Mouse (Mus musculus): Measurements from ENCODE around the gene Zfp775. TPM values are rescaled to one million over a fixed set of nuclear protein-coding genes. Genes with fewer than 3 reads are reported as not detected.
"Not testable (repeated sequence)": the region's sequence is repeated elsewhere in the genome, so short reads cannot be mapped to it uniquely, and the experiment has no call there.

Zfp775 gene
- total RNA-seq, 2 experiments from 2014 or later, result 9.8 to 10.5 TPM

GRCm38 (mm10) chr6:48589194-48589750 lies 12.6 kb upstream of the Zfp775 start, which contains the start of gene Gm45021:
Gene Gm45021, plus strand, starts transcription at chr6:48589610.
- DNase-seq, result no peak
- intact Hi-C loops (cut with DNase I), result no loop called here

GRCm38 (mm10) chr6:48591221-48591845 lies 10.5 kb upstream of the Zfp775 start:
- intact Hi-C loops (cut with DNase I), result no loop called here
- DNase-seq, result no peak

- intact Hi-C loops (cut with DNase I), result no loop called here
- DNase-seq, result no peak
These were observed 10.0 kb upstream of the Zfp775 start for GRCm38 (mm10) chr6:48591871-48592270.

DNA sequence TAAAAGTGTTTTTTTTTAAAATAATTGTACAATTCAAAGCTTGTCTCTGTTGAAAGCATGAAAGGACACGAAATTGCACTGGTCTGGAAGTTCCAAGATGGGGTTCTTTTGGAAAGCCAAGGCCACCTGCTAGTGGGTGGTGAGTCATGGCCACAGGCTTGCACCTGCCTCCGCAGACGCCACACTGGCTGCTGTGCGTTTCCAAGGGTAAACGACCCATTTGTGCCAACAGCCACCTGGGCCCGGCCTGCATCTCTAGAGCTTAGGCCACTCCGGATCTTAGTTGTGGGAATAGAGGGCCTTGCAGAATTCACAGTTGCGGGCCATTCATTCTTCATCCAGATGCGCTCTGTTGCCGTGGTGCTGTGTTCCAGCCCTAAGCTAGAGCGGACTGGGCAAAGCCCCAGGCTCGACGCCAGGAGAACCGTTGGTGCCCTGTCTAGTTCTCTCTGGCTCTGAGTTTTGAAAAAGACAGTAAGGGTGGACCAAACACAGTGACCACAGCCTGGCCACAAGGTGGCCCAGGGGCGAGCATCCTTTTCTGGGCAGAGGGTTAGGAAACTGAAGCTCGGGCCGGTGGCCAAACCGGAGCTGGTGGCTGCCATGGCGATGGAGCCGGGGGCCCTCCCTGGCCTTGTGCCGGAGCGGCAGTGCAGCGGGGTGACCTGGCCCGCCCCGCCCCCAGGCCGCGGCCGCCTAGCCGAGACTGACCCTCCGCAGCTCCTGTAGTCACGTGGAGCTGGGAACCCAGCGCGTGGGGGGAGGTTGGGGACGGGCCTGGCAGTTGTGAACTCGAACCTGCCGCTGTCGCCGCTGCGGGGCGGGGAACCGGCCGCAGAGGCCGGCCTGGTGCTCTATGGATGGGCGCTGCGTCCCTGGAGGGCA lies 8.5 kb upstream of the Zfp775 start, which contains the start of the genes Repin1 and Gm44965:
Repin1 (plus strand) TSS at position 726 of the 885 bp plus-strand sequence.
Gm44965 (plus strand) TSS at position 784 of the 885 bp plus-strand sequence.
- peak; percentile 99 for DNase-seq
- intact Hi-C loops (cut with DNase I), result no loop called here

GRCm38 (mm10) chr6:48594043-48594738 lies 7.7 kb upstream of the Zfp775 start:
- intact Hi-C loops (cut with DNase I), result no loop called here
- no peak for DNase-seq

DNA sequence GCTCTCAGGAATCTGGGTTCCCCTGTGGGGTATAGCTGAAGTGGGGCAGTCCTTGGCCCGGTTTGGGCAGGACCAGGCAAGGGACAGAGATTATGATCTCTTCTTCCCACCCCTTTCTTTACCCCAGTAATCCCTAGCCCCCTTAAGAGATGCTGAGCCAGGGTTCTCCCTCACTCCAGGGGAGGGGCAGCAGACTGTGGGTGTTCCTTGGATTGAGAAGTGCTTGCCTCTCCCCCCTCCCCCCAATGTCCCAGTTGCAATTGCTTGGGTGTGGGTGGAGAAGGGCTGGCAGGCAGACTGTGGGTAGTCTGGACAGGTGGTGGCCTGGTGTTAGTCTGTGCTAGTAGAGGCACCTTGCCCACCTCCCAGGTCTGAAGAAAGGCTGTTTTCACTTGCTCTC lies 6.6 kb upstream of the Zfp775 start:
- intact Hi-C loops (cut with DNase I), result no loop called here
- DNase-seq, result no peak

GRCm38 (mm10) chr6:48596545-48597232 lies 5.2 kb upstream of the Zfp775 start:
- no peak for DNase-seq
- intact Hi-C loops (cut with DNase I), result no loop called here

DNA sequence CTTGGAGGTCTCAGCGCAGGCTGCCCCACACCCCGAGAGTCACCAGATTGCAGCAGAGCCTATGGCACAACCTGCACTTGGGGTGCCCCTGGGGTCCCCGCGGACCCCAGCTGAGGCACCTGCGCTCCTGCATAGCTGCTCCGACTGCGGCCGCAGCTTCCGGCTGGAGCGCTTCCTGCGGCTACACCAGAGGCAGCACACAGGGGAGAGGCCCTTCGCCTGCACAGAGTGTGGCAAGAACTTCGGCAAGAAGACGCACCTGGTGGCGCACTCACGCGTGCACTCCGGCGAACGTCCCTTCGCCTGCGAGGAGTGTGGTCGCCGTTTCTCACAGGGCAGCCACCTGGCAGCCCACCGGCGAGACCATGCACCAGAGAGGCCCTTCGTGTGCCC lies 4.6 kb upstream of the Zfp775 start:
- intact Hi-C loops (cut with DNase I), result no loop called here

DNA sequence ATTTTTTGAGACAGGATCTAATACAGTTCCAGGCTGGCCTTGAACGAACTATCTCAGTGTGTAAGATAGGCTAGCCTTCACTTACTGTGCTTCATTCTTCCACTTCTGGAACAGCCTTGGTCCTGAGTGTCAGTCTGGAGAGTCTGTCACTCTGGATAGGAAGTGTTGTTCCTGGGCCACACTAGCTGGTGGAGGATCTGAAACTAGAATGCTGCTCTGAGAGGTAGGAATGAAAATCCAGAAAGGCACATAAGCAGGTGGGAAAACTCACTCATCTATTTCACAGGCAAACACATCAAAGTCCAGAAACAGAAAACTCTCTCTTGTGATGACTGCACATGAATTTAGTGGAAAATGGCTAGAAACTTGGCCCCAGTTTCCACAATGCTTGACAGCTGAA lies 1.3 kb upstream of the Zfp775 start:
- DNase-seq, result no peak
- intact Hi-C loops (cut with DNase I), result no loop called here

More for the DNA sequence above, 4.6 kb upstream of the Zfp775 start:
- no peak for DNase-seq

DNA sequence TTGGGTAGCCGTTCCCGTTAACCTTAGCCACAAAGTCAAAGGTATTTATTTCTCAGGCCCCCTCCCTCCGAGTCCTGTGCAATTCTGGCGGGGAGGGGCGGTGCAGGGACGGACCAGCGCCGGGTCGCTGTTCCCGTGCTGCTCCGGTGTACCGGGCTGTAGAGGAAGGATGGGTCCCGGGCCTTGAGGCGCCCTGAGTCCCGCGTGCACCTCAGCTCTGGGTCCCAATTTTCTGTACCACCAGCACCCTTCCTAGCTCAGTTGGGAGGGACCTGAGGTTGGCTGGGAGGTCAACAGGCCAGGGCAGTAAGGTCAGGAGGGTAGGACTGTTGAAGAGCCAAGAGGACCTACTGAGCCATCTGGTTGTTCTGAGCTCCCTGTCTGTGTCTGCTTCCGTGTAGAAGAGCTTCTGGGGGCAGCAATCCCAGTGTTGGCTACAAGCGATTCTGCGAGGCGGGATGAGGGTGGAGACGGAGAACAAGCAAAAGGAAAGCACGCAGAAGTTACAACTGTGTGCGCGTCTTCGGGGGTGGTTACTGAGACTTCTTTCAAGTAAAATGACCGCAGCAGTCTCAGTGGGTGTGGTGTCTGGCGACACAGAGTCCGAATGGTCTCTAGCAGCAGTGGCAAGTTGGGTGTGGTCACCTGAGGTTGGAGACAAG lies 348 bp downstream of the Zfp775 start:
- intact Hi-C loops (cut with DNase I), result no loop called here
- DNase-seq, result peak; percentile 26

- intact Hi-C loops (cut with DNase I), result no loop called here
- no peak for DNase-seq
These were observed 6.3 kb downstream of the Zfp775 start for GRCm38 (mm10) chr6:48608124-48608523.

DNA sequence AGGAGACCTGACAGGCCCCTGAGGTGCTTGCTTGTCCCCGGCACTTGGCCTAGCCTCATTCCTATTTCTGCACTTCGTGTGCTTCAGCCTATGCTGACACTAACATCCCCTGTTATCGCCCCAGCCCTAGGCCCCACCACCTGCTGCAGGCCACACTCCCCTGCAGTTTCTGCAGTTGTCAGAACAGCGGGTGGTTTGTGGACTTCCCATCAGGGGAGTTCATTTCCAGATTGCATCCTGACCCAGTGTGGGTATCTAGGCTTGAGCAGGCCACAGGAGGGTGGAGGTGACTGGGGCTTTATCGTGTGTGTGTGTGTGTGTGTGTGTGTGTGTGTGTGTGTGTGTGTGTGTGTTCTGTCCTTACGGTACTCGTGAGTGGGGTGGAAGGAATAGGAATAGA lies 7.6 kb downstream of the Zfp775 start:
- intact Hi-C loops (cut with DNase I), result no loop called here
- DNase-seq, result no peak

GRCm38 (mm10) chr6:48610657-48611056 lies 8.8 kb downstream of the Zfp775 start:
- DNase-seq, result no peak
- intact Hi-C loops (cut with DNase I), result no loop called here

- intact Hi-C loops (cut with DNase I), result no loop called here
- no peak for DNase-seq
These were observed 11.6 kb downstream of the Zfp775 start for GRCm38 (mm10) chr6:48613464-48613863.

- DNase-seq, result no peak
- intact Hi-C loops (cut with DNase I), result no loop called here
These were observed 12.9 kb downstream of the Zfp775 start for GRCm38 (mm10) chr6:48614756-48615155.

GRCm38 (mm10) chr6:48620031-48620430 lies 18.2 kb downstream of the Zfp775 start:
- intact Hi-C loops (cut with DNase I), result no loop called here
- no peak for DNase-seq

- intact Hi-C loops (cut with DNase I); DNase-seq: not testable (repeated sequence)
These were observed 20.5 kb downstream of the Zfp775 start for GRCm38 (mm10) chr6:48622186-48622843.

GRCm38 (mm10) chr6:48623460-48623859 lies 21.6 kb downstream of the Zfp775 start:
- intact Hi-C loops (cut with DNase I), result no loop called here
- DNase-seq, result no peak

DNA sequence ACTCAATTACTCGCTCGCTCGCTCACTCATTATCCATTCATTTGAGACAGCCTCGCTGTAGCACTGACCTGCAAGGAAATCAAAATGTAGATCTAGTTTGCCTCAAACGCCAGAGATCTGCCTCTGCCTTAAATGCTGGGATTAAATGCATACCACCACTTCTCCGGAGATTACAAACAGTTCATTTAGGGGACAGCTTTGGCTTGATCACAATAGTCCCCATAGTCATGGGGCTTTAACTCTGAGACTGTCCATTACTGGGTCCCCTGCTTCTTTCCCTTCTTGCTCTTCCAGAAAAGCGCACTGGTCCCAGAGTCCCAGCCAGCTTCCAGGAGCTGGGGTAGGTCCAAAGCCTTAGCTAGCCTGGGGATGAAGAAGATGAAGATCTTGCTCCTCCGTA lies 24.6 kb downstream of the Zfp775 start, which contains the start of gene AI854703:
AI854703 (plus strand) TSS at position 301 of the 400 bp plus-strand sequence.
- intact Hi-C loops (cut with DNase I), result no loop called here

More for the DNA sequence above, 24.6 kb downstream of the Zfp775 start, which contains the start of gene AI854703:
- no peak for DNase-seq

All from left cerebral cortex, postnatal 4 days (tissue).